Mouse (Mus musculus) bone marrow, adult 2 months (tissue): ENCODE data around the gene Cpne4. TPM values are rescaled to one million over a fixed set of nuclear protein-coding genes. Genes with fewer than 3 reads are reported as not detected.

Source experiments
- H3K27ac ChIP-seq: fragments of 200-500 bp; 2 replicates; pipeline ENCODE4 v1.5.1; 2012; ENCODE audit warnings: low read depth, mild to moderate bottlenecking, control low read depth, inconsistent platforms, low read length; ENCODE audit not compliant: control insufficient read depth, poor library complexity, insufficient read depth
- H3K4me1 ChIP-seq: fragments of 200-500 bp; 2 replicates; pipeline ENCODE4 v1.6.1; 2011; ENCODE audit warnings: low read length; ENCODE audit not compliant: control insufficient read depth, insufficient read depth
- H3K4me3 ChIP-seq: fragments of 200-500 bp; replicated peaks from 2 replicates; pipeline ENCODE3; 2011; ENCODE audit warnings: mild to moderate bottlenecking, low read depth, low read length, control low read depth; ENCODE audit not compliant: control insufficient read depth
- CTCF ChIP-seq: fragments of 200-500 bp; IDR thresholded peaks from 2 replicates; pipeline ENCODE4 v1.5.1; 2011; ENCODE audit warnings: low read length, control low read depth; ENCODE audit not compliant: control insufficient read depth, insufficient read depth
- POLR2A ChIP-seq: fragments of 200-500 bp; IDR thresholded peaks from 2 replicates; pipeline ENCODE4 v1.6.1; 2011; ENCODE audit warnings: low read depth, mild to moderate bottlenecking, control low read depth, low read length, borderline replicate concordance; ENCODE audit not compliant: control insufficient read depth
- WGBS: fragments of 180-500 bp; shearing (Covaris S2); methylation state at CpG from one replicate; pipeline ENCODE4 v1.1.7; 2018; 5-methylcytosine and 5-hydroxymethylcytosine counted together
- polyA plus RNA-seq: library from polyadenylated mRNA; stranded (reverse); fragments of >200 nt; gene quantifications from 2 replicates; pipeline ENCODE4 v1.2.4, GENCODE M21; 2011; ENCODE audit warnings: low replicate concordance; ENCODE audit not compliant: missing spikeins, insufficient read depth, insufficient read length

The Cpne4 gene
- polyA plus RNA-seq, 1 experiment = not detected

GRCm38 (mm10) chr9:104901118-104901517 lies 354.0 kb downstream of the Cpne4 start:
- H3K27ac ChIP-seq = no peak overlapping the region
- no peaks in the 10 kb centered on the region for H3K4me1 ChIP-seq
- WGBS = 68% methylated on average over 6 of the region's 6 CpGs
- H3K4me3 ChIP-seq = no peak overlapping the region
- TF ChIP-seq CTCF = no peak
- TF ChIP-seq POLR2A = no peak

- TF ChIP-seq POLR2A (no peak), CTCF (no peak)
- H3K4me1 ChIP-seq = no peaks in the 10 kb centered on the region
- 82% methylated on average over 2 of the region's 2 CpGs for WGBS
- no peak overlapping the region for H3K27ac ChIP-seq
- no peak overlapping the region for H3K4me3 ChIP-seq
These were observed 354.7 kb downstream of the Cpne4 start for GRCm38 (mm10) chr9:104901827-104902226.

GRCm38 (mm10) chr9:104912686-104913085 lies 365.6 kb downstream of the Cpne4 start:
- Histone ChIP-seq H3K4me3 (no peak overlapping the region), H3K4me1 (no peaks in the 10 kb centered on the region), H3K27ac (no peak overlapping the region)
- 65% methylated on average over 2 of the region's 2 CpGs for WGBS
- no peak for TF ChIP-seq POLR2A
- no peak for TF ChIP-seq CTCF

GRCm38 (mm10) chr9:104913327-104913726 lies 366.2 kb downstream of the Cpne4 start:
- Histone ChIP-seq H3K27ac (no peak overlapping the region), H3K4me3 (no peak overlapping the region), H3K4me1 (no peaks in the 10 kb centered on the region)
- TF ChIP-seq POLR2A (no peak), CTCF (no peak)
- WGBS = 58% methylated on average over 2 of the region's 2 CpGs

GRCm38 (mm10) chr9:104921197-104921596 lies 374.1 kb downstream of the Cpne4 start:
- WGBS = 84% methylated on average over 4 of the region's 4 CpGs
- H3K4me3 ChIP-seq = no peak overlapping the region
- TF ChIP-seq POLR2A (no peak), CTCF (no peak)
- no peaks in the 10 kb centered on the region for H3K4me1 ChIP-seq
- no peak overlapping the region for H3K27ac ChIP-seq

GRCm38 (mm10) chr9:104922051-104922450 lies 375.0 kb downstream of the Cpne4 start:
- Histone ChIP-seq H3K4me3 (no peak overlapping the region), H3K27ac (no peak overlapping the region), H3K4me1 (no peaks in the 10 kb centered on the region)
- 65% methylated on average over 2 of the region's 2 CpGs for WGBS
- no peak for TF ChIP-seq POLR2A

GRCm38 (mm10) chr9:104928806-104929205 lies 381.7 kb downstream of the Cpne4 start:
- no peaks in the 10 kb centered on the region for H3K4me1 ChIP-seq
- no peak for TF ChIP-seq POLR2A
- no peak for TF ChIP-seq CTCF
- H3K27ac ChIP-seq = no peak overlapping the region
- 81% methylated on average over 9 of the region's 9 CpGs for WGBS
- no peak overlapping the region for H3K4me3 ChIP-seq

GRCm38 (mm10) chr9:104940389-104940788 lies 393.3 kb downstream of the Cpne4 start:
- TF ChIP-seq CTCF (no peak), POLR2A (no peak)
- Histone ChIP-seq H3K4me1 (no peaks in the 10 kb centered on the region), H3K27ac (no peak overlapping the region), H3K4me3 (no peak overlapping the region)
- WGBS = 69% methylated on average over 4 of the region's 4 CpGs

GRCm38 (mm10) chr9:104950551-104950950 lies 403.5 kb downstream of the Cpne4 start:
- H3K4me1 ChIP-seq = no peaks in the 10 kb centered on the region
- no peak overlapping the region for H3K4me3 ChIP-seq
- no peak overlapping the region for H3K27ac ChIP-seq
- WGBS = 56% methylated on average over 4 of the region's 4 CpGs
- TF ChIP-seq POLR2A (no peak), CTCF (no peak)
